8 mouse cellular contexts compared by ENCODE assay signal in the genomic region with DNA sequence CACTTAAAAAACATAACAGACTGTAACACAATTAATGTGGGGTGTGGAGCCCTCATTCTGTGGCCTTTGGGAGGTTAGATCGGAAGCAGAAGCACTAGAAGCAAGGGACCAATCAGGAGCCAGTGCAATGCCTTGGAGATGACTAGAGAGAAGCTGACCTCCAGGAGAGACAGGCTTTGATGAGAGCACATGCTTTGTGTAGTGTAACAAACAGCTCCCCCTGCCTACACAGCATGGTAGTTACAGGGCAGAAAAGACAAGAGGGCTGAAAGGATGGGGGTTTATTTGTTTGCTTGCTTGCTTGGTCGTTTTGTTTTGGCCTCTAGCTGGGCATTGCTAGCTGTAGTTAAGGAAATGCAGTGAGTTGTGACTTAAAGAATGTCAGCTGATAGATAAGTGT. TPM values are rescaled to one million over a fixed set of nuclear protein-coding genes. Genes with fewer than 3 reads are reported as not detected.
A peak's percentile ranks its signal among the peaks of the same experiment; 100 is the strongest.
DNase-seq lines count a peak whose midpoint lies in the region; ATAC-seq lines count a peak whose summit lies in the region.
"Had no signal": no experiment of that assay in that cellular context is flagged by ENCODE, and none has a peak within 500 bp of the region (broad histone marks: within the 10 kb centered on the region; RNA-seq: fewer than 3 reads in every experiment).

No protein-coding gene starts in this region.

- H3K9me3 ChIP-seq in liver, embryonic 11.5 days (ENCODE audit: control insufficient read depth, low read length) = no peaks in the 10 kb centered on the region
- no peaks in the 10 kb centered on the region for H3K9me3 ChIP-seq in hindbrain, embryonic 15.5 days
- H3K9me3 ChIP-seq: heart, embryonic 15.5 days had no signal

- no peak overlapping the region for H3K27ac ChIP-seq in liver, embryonic 11.5 days (ENCODE audit: low read depth, low read length)
- H3K27ac ChIP-seq in hindbrain, embryonic 15.5 days (replicated peaks) = no peak overlapping the region
- H3K27ac ChIP-seq: heart, embryonic 15.5 days had no signal

- H3K4me3 ChIP-seq in liver, embryonic 11.5 days (ENCODE audit: low read depth, low read length) = no peak overlapping the region
- H3K4me3 ChIP-seq in hindbrain, embryonic 15.5 days = no peak overlapping the region
- H3K4me3 ChIP-seq: heart, embryonic 15.5 days had no signal

- no peak overlapping the region for H3K9ac ChIP-seq in liver, embryonic 11.5 days (ENCODE audit: low read depth, low read length)
- H3K9ac ChIP-seq in hindbrain, embryonic 15.5 days = no peak overlapping the region
- H3K9ac ChIP-seq: heart, embryonic 15.5 days had no signal

- H3K36me3 ChIP-seq in liver, embryonic 11.5 days (ENCODE audit: control insufficient read depth, insufficient read depth, low read length) = no peaks in the 10 kb centered on the region
- H3K36me3 ChIP-seq in hindbrain, embryonic 15.5 days = no peaks in the 10 kb centered on the region
- H3K36me3 ChIP-seq: heart, embryonic 15.5 days had no signal

- H3K27me3 ChIP-seq in liver, embryonic 11.5 days (replicated peaks; ENCODE audit: control insufficient read depth, insufficient read depth, low read length) = peaks cover 7% of the 10 kb centered on the region
- H3K27me3 ChIP-seq in hindbrain, embryonic 15.5 days = no peaks in the 10 kb centered on the region

- WGBS in liver, embryonic 11.5 days = 9% methylated on average over 2 of the region's 2 CpGs
- WGBS in hindbrain, embryonic 15.5 days = 7% methylated on average over 2 of the region's 2 CpGs

- DNase-seq in liver = peak; percentile 9
- no peak for DNase-seq in liver, embryonic 11.5 days (ENCODE audit: low spot score)
- peak; percentile 82 for DNase-seq in R1 (ENCODE audit: low read depth, low spot score)
- DNase-seq in embryo, embryonic 11 days = peak; percentile 74
- DNase-seq in mesoderm, embryonic 11.5 days (ENCODE audit: low read depth, low spot score) = peak; percentile 67

- ATAC-seq in liver, embryonic 11.5 days (replicated peaks; ENCODE audit: low FRiP score) = no peak
- peak; percentile 48; the same call in 1 of the 2 replicates for ATAC-seq in hindbrain, embryonic 15.5 days (ENCODE audit: low FRiP score, low read depth)
- ATAC-seq in inflammation-experienced regulatory T-cells, adult 6 months = no peak

- no peak overlapping the region for H3K4me2 ChIP-seq in liver, embryonic 11.5 days
- no peak overlapping the region for H3K4me2 ChIP-seq in hindbrain, embryonic 15.5 days
- H3K4me2 ChIP-seq: heart, embryonic 15.5 days had no signal

- H3K4me1 ChIP-seq in liver, embryonic 11.5 days (replicated peaks; ENCODE audit: control insufficient read depth, insufficient read depth, low read length) = no peaks in the 10 kb centered on the region
- H3K4me1 ChIP-seq in hindbrain, embryonic 15.5 days (replicated peaks) = 0 out of 2 replicates have a peak, but pooled peaks cover 3% of the 10 kb centered on the region
- H3K4me1 ChIP-seq: heart, embryonic 15.5 days had no signal

RNA-seq across cellular contexts. Expression of a gene that starts 25.3 kb away (rescaled TPM):
- 27.1 and 29.8 TPM in 2 replicates for polyA plus RNA-seq in liver, embryonic 11.5 days (2014; fragmentation: Nextera tagmentation; extraction: Ambion mirVana)
- 30.5 and 37.9 TPM in 2 replicates for polyA plus RNA-seq in hindbrain, embryonic 15.5 days (2015; fragmentation: Nextera tagmentation; extraction: Ambion mirVana)
- 10 to 100 TPM; 49.5 to 54.7 (median 50.6) TPM for polyA plus RNA-seq in inflammation-experienced regulatory T-cells, adult 6 months (2017; shearing (Covaris generic))

RNA-seq across cellular contexts. Expression of a gene that starts 25.5 kb away (rescaled TPM):
- polyA plus RNA-seq in liver, embryonic 11.5 days (2014; fragmentation: Nextera tagmentation; extraction: Ambion mirVana) = 0.10 and 0.21 TPM in 2 replicates
- 7.4 and 9.0 TPM in 2 replicates for polyA plus RNA-seq in hindbrain, embryonic 15.5 days (2015; fragmentation: Nextera tagmentation; extraction: Ambion mirVana)
- under 1 TPM; 0.06 to 0.41 (median 0.21) TPM for polyA plus RNA-seq in inflammation-experienced regulatory T-cells, adult 6 months (2017; shearing (Covaris generic))

RNA-seq across cellular contexts. Expression of a gene that starts 50.1 kb away (rescaled TPM):
- polyA plus RNA-seq in liver, embryonic 11.5 days (2014; fragmentation: Nextera tagmentation; extraction: Ambion mirVana) = 0.12 and 0.23 TPM in 2 replicates
- polyA plus RNA-seq in hindbrain, embryonic 15.5 days (2015; fragmentation: Nextera tagmentation; extraction: Ambion mirVana) = 1.2 and 1.5 TPM in 2 replicates
- under 1 TPM; 0.40 to 0.59 (median 0.59) TPM for polyA plus RNA-seq in inflammation-experienced regulatory T-cells, adult 6 months (2017; shearing (Covaris generic))
